Mouse (Mus musculus) frontal cortex, postnatal 10 days (tissue): ENCODE data around the gene Golga4.

Source experiments
- DNase-seq, 2 experiments: peaks; one replicate each; pipeline ENCODE4 v3.0.0; 2022; ENCODE audit warnings: low spot score in 2 of 2, mixed read lengths in 1 of 2

Golga4 gene

GRCm38 (mm10) chr9:118506020-118506403 is at the start of gene Golga4:
Gene Golga4, plus strand, starts transcription at chr9:118506267.
- peak; percentile 84 to 90 for DNase-seq

GRCm38 (mm10) chr9:118456405-118456804 is 49.7 kb upstream of the Golga4 start:
- no peak for DNase-seq

GRCm38 (mm10) chr9:118458039-118458438 is 48.0 kb upstream of the Golga4 start:
- no peak for DNase-seq

DNA sequence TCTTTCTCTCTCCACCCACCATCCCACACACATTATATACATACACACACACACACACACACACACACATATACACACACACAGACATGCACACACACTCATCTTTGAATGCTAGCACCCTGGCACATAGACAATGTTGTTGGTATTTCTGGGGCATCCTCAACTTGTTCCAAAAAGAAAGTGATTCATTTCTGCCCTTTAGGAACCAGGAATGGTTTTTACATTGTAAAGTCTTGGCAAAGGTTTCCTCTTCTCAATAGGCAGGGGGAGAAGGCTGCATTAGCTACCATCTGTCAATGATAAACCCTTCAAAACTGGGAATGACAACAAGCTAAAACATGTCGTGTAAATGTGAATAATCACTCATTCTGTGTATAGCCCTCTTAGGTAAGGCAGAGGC is 42.0 kb upstream of the Golga4 start:
- DNase-seq, result no peak

DNA sequence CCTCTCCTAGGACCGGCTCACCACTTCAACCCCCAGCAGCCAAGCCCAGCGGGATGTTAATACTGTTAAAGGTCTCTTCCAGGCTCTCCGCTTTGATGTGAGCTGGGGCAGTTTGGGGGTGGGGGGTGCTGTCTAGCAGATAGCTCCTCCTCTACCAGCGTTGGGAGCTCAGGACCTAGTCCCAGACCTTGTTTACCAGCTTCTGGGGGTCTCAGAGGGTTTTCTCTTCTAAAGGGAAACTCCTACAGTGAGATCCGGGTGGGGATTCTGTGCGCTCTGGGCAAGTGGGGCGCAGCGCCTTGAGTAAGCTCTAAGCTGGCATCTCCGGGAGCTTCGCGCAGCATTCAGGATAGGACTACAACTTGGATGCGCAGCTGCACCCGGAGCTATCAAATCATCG is 37.8 kb upstream of the Golga4 start:
- no peak for DNase-seq

GRCm38 (mm10) chr9:118469272-118469671 is 36.8 kb upstream of the Golga4 start:
- no peak for DNase-seq

- no peak for DNase-seq
These were observed 34.8 kb upstream of the Golga4 start for GRCm38 (mm10) chr9:118471296-118471695.

GRCm38 (mm10) chr9:118476211-118476765 is 29.8 kb upstream of the Golga4 start:
- DNase-seq, result no peak

DNA sequence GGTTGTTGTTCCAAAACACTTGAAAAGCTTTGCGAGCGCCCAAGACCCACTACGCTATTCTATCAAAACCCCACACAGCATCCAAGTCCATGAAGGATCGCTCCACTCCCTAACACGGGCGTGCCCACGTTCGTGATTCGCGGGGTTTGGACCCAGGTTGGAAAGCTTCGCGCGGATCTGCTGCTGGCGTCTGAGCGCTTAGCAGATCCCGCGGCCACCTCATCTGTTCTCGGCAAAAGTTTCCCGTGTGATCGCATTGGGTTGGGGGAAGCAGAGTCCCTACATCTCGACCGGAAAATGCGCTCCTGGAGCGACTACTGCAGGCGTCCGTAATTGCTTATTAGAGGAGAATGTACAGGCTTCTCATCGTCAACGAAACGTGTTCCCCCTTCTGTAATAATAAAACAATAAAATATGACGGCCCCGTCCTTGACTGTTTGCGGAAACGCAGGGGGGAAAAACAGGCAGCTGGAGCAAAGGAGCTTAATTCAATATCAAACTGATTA is 29.2 kb upstream of the Golga4 start:
- no peak for DNase-seq

GRCm38 (mm10) chr9:118477281-118477931 is 28.7 kb upstream of the Golga4 start:
- no peak for DNase-seq

- DNase-seq, result no peak
These were observed 28.1 kb upstream of the Golga4 start, which contains the start of gene Eomes for GRCm38 (mm10) chr9:118477961-118478360. Gene Eomes, plus strand, starts transcription at chr9:118478212.

- no peak for DNase-seq
These were observed 27.6 kb upstream of the Golga4 start for GRCm38 (mm10) chr9:118478458-118478838.

GRCm38 (mm10) chr9:118478839-118479507 is 27.1 kb upstream of the Golga4 start:
- no peak for DNase-seq

- DNase-seq, result no peak
These were observed 26.4 kb upstream of the Golga4 start for GRCm38 (mm10) chr9:118479508-118480291.

- DNase-seq, result no peak
These were observed 25.8 kb upstream of the Golga4 start for GRCm38 (mm10) chr9:118480292-118480690.

GRCm38 (mm10) chr9:118482210-118482609 is 23.9 kb upstream of the Golga4 start:
- DNase-seq, result no peak

DNA sequence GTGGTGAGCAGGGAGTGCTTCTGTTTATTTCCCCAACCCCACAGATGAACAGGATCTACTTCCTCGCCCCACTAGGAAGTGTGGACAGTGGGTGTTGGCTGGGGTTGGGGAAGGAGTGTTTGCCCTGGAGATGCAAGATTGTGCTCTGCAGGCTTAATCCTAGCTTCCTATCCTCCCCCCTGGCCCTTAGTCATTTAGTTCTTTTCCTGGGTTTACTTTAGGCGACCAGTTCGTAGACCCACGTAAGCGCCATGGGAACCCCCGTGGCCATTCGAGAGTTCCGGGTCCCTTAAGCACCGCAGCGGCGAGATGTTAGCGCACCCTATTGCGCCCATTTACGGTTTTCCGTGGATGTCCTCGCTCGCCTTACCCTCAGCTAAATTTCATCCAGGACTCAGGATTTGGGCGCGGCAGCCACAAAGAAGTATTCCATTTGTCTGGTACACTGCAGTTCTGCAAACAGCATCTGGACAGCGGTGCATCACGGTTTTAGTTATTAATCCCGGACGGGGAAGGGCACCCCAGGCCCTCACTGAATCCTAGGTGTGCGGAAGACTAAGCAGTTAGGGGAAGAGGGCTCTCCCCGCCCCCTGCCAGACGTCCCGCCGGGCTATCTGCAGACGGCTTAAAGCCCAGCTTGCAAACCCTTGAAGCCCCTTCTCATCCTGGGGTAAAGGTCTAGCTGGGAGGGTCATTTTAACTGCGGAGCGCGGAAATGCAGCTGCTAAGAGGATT is 19.5 kb upstream of the Golga4 start:
- DNase-seq, result no peak

- DNase-seq, result no peak
These were observed 19.0 kb upstream of the Golga4 start for GRCm38 (mm10) chr9:118487096-118487395.

GRCm38 (mm10) chr9:118487636-118488035 is 18.4 kb upstream of the Golga4 start:
- DNase-seq, result no peak

- no peak for DNase-seq
These were observed 17.8 kb upstream of the Golga4 start for GRCm38 (mm10) chr9:118488138-118488895.
